Mouse (Mus musculus) spleen, adult 2 months (tissue): Measurements from ENCODE around the gene Nup160.

Experiments
- CTCF ChIP-seq: fragments of 200-500 bp; IDR thresholded peaks from 2 replicates; pipeline ENCODE4 v1.5.1; 2011; ENCODE audit warnings: mild to moderate bottlenecking, inconsistent platforms; ENCODE audit not compliant: insufficient read depth, insufficient read length, insufficient replicate concordance; ENCODE audit errors: extremely low read depth
- POLR2A ChIP-seq: fragments of 200-500 bp; IDR thresholded peaks from 2 replicates; pipeline ENCODE4 v1.6.1; 2011; ENCODE audit warnings: low read depth, low read length, inconsistent platforms

DNA sequence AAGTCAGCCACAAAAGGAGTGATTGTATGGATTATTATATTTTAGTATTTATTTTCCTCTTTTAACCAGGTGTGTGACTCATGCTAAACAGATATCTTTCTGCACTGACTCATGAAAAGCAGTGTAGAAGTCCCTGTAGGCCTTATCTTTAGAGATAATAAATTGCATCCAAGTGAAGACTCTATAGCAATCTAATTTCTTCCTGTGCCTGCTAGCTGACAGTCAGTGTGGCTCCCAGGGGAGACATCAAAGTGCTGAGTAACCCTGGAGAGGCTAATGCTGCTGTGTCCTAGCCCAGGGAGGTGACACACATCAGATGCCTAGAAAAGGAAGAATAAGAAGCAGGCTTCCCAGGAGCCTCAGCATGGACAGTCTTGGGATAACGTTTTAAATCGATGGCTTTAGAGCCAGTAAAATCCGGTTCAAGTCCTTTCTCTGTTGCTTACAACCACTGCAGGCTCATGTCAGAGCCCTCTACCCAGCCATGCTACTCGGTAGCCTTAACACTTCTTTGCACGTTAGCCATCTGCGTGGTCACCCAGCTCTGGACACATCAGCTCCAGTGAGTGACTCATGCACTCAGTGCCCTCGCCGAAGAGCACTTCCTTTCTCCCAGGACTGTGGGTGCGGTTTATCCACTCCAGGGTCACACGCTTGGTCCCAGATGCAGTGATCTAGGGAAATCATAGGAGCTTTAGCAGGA is 35.9 kb upstream of the Nup160 start:
- TF ChIP-seq CTCF = no peak
- TF ChIP-seq POLR2A = no peak
